Mouse (Mus musculus) neural tube, embryonic 14.5 days (tissue): ENCODE data around the gene Sde2. TPM values are rescaled to one million over a fixed set of nuclear protein-coding genes. Genes with fewer than 3 reads are reported as not detected.
"Not testable (repeated sequence)": the region's sequence is repeated elsewhere in the genome, so short reads cannot be mapped to it uniquely, and the experiment has no call there.

ENCODE experiments used
- ATAC-seq: fragments of 200-750 bp; cut with Nextera tagmentation; 2 replicates; pipeline ENCODE4 v1.8.0; 2017; ENCODE audit warnings: low read depth, mild to moderate bottlenecking, moderate TSS enrichment, moderate library complexity
- H3K27ac ChIP-seq: fragments of 300-500 bp; sonication (generic); 2 replicates; pipeline ENCODE4 v1.5.1; 2014; ENCODE audit warnings: low read depth, mild to moderate bottlenecking, control low read depth, low read length, moderate library complexity, mixed read lengths
- H3K27me3 ChIP-seq: fragments of 300-500 bp; sonication (generic); 2 replicates; pipeline ENCODE4 v1.6.1; 2014; ENCODE audit warnings: low read length; ENCODE audit not compliant: control insufficient read depth, insufficient read depth
- H3K36me3 ChIP-seq: fragments of 300-500 bp; sonication (generic); 2 replicates; pipeline ENCODE4 v1.6.1; 2014; ENCODE audit warnings: low read length, mixed read lengths; ENCODE audit not compliant: control insufficient read depth, insufficient read depth
- H3K4me1 ChIP-seq: fragments of 300-500 bp; sonication (generic); 2 replicates; pipeline ENCODE4 v1.6.1; 2014; ENCODE audit warnings: low read length; ENCODE audit not compliant: control insufficient read depth, insufficient read depth
- H3K4me2 ChIP-seq: fragments of 300-500 bp; sonication (generic); 2 replicates; pipeline ENCODE4 v1.6.1; 2014; ENCODE audit warnings: mild to moderate bottlenecking, low read depth, low read length, control low read depth
- H3K4me3 ChIP-seq: fragments of 300-500 bp; sonication (generic); 2 replicates; pipeline ENCODE4 v1.5.1; 2014; ENCODE audit warnings: low read depth, low read length, control low read depth, mixed read lengths
- H3K9ac ChIP-seq: fragments of 300-500 bp; sonication (generic); replicated peaks from 2 replicates; pipeline ENCODE4 v1.6.1; 2014; ENCODE audit warnings: low read depth, mild to moderate bottlenecking, control low read depth, low read length, mixed read lengths
- H3K9me3 ChIP-seq: fragments of 300-500 bp; sonication (generic); 2 replicates; pipeline ENCODE4 v1.6.1; 2016; ENCODE audit warnings: low read length; ENCODE audit not compliant: control insufficient read depth
- WGBS: fragments of 180-500 bp; shearing (Covaris S2); extraction: QIAGEN DNeasy Blood & Tissue Kit; methylation state at CpG from one replicate; pipeline ENCODE4 v1.1.7; 2014; 5-methylcytosine and 5-hydroxymethylcytosine counted together
- polyA plus RNA-seq: library from polyadenylated mRNA; unstranded; fragments of >200 nt; fragmentation: Nextera tagmentation; extraction: Ambion mirVana; gene quantifications from 2 replicates; pipeline ENCODE4 v1.2.1, GENCODE M21; 2014

Sde2 gene
- polyA plus RNA-seq, 1 experiment from 2014 or later = 29.0 TPM

- Histone ChIP-seq H3K9me3 (no peaks in the 10 kb centered on the region), H3K4me2 (no peak overlapping the region), H3K36me3 (no peaks in the 10 kb centered on the region), H3K27ac (no peak overlapping the region), H3K27me3 (no peaks in the 10 kb centered on the region), H3K4me3 (no peak overlapping the region), H3K9ac (no peak overlapping the region), H3K4me1 (no peaks in the 10 kb centered on the region)
- no peak for ATAC-seq
- WGBS = 90% methylated on average over 11 of the region's 11 CpGs
These were observed 20.8 kb upstream of the Sde2 start for GRCm38 (mm10) chr1:180830175-180830574.

GRCm38 (mm10) chr1:180830588-180831346 lies 20.2 kb upstream of the Sde2 start:
- Histone ChIP-seq H3K4me3 (no peak overlapping the region), H3K9ac (no peak overlapping the region), H3K9me3 (no peaks in the 10 kb centered on the region), H3K27me3 (no peaks in the 10 kb centered on the region), H3K4me2 (no peak overlapping the region), H3K27ac (no peak overlapping the region), H3K4me1 (no peaks in the 10 kb centered on the region), H3K36me3 (no peaks in the 10 kb centered on the region)
- no peak for ATAC-seq
- 45% methylated on average over 14 of the region's 14 CpGs for WGBS

DNA sequence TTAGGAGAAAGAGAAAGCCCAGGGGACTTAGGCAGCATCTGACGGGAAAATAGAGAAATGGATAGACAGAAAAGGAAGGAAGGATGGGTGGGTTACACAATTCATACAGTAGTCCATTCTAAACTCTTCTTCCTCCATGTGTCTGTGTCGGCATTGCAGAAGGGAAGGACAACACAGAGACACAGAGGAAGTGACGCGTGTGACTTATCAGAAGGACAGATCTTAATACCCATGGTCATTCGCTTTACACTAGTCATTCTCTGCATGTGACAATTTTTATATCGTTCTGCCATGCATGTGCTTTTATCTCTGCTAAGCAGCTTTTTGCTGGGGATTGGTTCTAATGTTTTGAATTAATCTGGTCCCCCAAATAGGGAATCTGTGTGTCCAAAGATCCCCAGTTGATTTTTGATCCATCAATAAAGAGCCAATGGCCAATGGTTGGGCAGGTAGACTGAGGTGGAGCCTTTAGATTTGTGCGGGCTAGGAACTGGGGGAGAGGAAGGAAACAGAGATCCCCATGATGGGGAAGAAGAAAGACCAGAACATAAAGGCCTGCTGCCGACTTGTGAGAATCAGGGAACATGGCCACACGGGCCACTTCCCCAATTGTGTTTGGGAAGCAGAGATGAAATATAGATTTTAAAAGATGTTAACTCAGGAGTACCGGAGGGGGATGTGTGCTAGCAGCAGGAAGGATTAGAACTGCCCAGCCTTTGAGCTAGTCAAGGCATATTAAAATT lies 15.5 kb upstream of the Sde2 start:
- Histone ChIP-seq H3K4me1 (no peaks in the 10 kb centered on the region), H3K4me3 (no peak overlapping the region), H3K4me2 (no peak overlapping the region), H3K36me3 (no peaks in the 10 kb centered on the region), H3K27me3 (no peaks in the 10 kb centered on the region), H3K9me3 (no peaks in the 10 kb centered on the region), H3K9ac (no peak overlapping the region), H3K27ac (no peak overlapping the region)
- WGBS = 90% methylated on average over 10 of the region's 10 CpGs
- no peak for ATAC-seq

DNA sequence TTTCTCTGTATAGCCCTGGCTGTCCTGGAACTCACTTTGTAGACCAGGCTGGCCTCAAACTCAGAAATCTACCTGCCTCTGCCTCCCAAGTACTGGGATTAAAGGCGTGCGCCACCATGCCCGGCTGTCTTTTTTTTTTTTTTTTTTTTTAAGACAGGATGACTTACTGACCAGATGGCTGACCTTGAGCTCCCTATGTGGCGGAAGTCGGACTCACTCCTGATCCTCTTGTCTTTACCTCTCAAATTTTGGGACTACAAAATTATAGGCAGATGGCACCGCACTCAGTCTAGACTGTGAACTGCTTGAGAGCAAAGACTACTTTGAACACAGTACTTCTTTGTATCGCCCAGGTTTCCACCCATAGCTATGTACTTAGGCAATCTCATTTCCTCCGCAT lies 14.5 kb upstream of the Sde2 start:
- not testable (repeated sequence) for H3K4me3 ChIP-seq, H3K9ac ChIP-seq, H3K9me3 ChIP-seq, H3K4me2 ChIP-seq, H3K36me3 ChIP-seq, H3K27ac ChIP-seq, ATAC-seq, H3K4me1 ChIP-seq, H3K27me3 ChIP-seq
- 94% methylated on average over 8 of the region's 8 CpGs for WGBS

DNA sequence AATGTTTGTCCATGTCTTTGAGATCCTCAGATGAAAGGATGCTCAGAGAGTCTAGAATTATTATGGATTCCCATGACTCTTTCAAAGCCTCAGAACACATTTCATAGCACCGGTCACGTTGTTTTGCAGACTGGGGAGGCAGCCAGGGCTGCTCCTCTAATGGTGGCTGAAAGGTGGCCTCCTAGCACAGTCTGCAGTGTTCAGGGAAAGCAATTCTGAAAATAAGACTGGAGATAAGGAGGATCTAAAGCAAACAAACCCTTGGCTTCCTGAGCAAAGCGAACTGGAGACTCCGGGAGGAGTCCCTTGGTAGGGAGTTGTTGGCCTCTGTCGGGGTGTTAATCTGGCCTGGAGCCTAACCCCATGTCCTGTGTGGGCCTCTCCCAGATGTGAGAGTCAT lies 13.7 kb upstream of the Sde2 start:
- no peak overlapping the region for H3K4me3 ChIP-seq
- no peak for ATAC-seq
- H3K4me2 ChIP-seq = no peak overlapping the region
- H3K9me3 ChIP-seq = no peaks in the 10 kb centered on the region
- no peak overlapping the region for H3K9ac ChIP-seq
- no peaks in the 10 kb centered on the region for H3K4me1 ChIP-seq
- 95% methylated on average over 5 of the region's 5 CpGs for WGBS
- no peaks in the 10 kb centered on the region for H3K36me3 ChIP-seq
- H3K27ac ChIP-seq = no peak overlapping the region
- no peaks in the 10 kb centered on the region for H3K27me3 ChIP-seq

GRCm38 (mm10) chr1:180838014-180838413 lies 12.9 kb upstream of the Sde2 start:
- Histone ChIP-seq H3K4me2 (no peak overlapping the region), H3K4me3 (no peak overlapping the region), H3K9ac (no peak overlapping the region), H3K36me3 (no peaks in the 10 kb centered on the region), H3K9me3 (no peaks in the 10 kb centered on the region), H3K27me3 (no peaks in the 10 kb centered on the region), H3K27ac (no peak overlapping the region), H3K4me1 (no peaks in the 10 kb centered on the region)
- ATAC-seq = no peak
- 28% methylated on average over 6 of the region's 6 CpGs for WGBS

DNA sequence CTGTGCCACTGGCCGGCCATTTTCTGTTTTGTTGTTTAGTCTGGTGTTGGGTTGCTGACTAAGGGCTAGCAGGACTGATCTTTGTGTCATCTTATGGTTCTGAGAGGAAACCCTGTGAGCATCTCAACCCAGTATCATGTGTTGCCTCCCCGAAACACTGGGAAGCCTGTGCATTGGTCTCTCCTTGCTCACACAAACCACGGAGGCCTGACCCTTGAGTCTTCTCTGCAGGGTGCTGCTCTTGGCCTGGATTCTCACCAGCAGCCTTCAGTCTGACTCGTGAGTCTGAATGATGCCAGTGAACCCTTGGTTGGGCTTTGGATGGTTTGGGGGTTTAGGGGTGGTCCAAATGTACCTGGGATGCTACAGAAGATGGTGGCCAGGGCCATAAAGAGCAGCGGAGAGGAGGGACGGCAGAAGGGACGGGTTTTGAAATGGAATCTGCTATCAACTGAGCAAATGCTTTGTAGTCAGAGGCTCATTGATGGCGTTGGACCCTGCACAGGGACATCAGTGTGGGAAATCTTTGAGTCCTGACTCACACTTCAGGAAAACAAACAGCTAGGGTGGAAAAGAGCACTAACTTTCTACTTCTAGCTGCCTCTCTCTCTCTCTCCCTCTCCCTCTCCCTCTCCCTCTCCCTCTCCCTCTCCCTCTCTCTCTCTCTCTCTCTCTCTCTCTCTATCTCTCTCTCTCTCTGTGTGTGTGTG lies 11.6 kb upstream of the Sde2 start:
- Histone ChIP-seq H3K9me3 (no peaks in the 10 kb centered on the region), H3K4me1 (no peaks in the 10 kb centered on the region), H3K4me2 (no peak overlapping the region), H3K4me3 (no peak overlapping the region), H3K36me3 (no peaks in the 10 kb centered on the region), H3K9ac (no peak overlapping the region), H3K27ac (no peak overlapping the region), H3K27me3 (no peaks in the 10 kb centered on the region)
- WGBS = 72% methylated on average over 8 of the region's 8 CpGs
- no peak for ATAC-seq

- H3K4me2 ChIP-seq = no peak overlapping the region
- no peak for ATAC-seq
- H3K4me3 ChIP-seq = no peak overlapping the region
- H3K27me3 ChIP-seq = no peaks in the 10 kb centered on the region
- H3K27ac ChIP-seq = no peak overlapping the region
- H3K9ac ChIP-seq = no peak overlapping the region
- H3K4me1 ChIP-seq = no peaks in the 10 kb centered on the region
- no peaks in the 10 kb centered on the region for H3K9me3 ChIP-seq
- WGBS = 93% methylated on average over 8 of the region's 8 CpGs
- no peaks in the 10 kb centered on the region for H3K36me3 ChIP-seq
These were observed 9.2 kb upstream of the Sde2 start for GRCm38 (mm10) chr1:180841561-180842300.
